Mouse (Mus musculus): ENCODE measurements at regions not wholly inside any gene's neighbourhood (a gene's known extent, or its start where the extent isn't known, plus 50 kb on each side); places are given as distances from the start of the nearest gene placed in this dataset.
"Not testable (repeated sequence)": the region's sequence is repeated elsewhere in the genome, so short reads cannot be mapped to it uniquely, and the experiment has no call there.

GRCm38 (mm10) chr3:18746206-18746605, 798.0 kb downstream of the Cypt12 start:
- no peak for DNase-seq

GRCm38 (mm10) chr3:18746898-18747297, 798.7 kb downstream of the Cypt12 start:
- no peak for DNase-seq

GRCm38 (mm10) chr3:18751660-18752259, 803.5 kb downstream of the Cypt12 start:
- DNase-seq = no peak

GRCm38 (mm10) chr3:18764301-18765078, 816.3 kb downstream of the Cypt12 start:
- DNase-seq = no peak

GRCm38 (mm10) chr3:18778481-18778880, 830.3 kb downstream of the Cypt12 start:
- DNase-seq = no peak

GRCm38 (mm10) chr3:18787531-18788176, 839.4 kb downstream of the Cypt12 start:
- DNase-seq = peak; percentile 10

- DNase-seq = no peak
Measured at GRCm38 (mm10) chr3:18802794-18803193, 825.7 kb downstream of the 1700064H15Rik start.

- DNase-seq = not testable (repeated sequence)
Measured at GRCm38 (mm10) chr3:18828788-18829320, 799.6 kb downstream of the 1700064H15Rik start.

- no peak for DNase-seq
Measured at GRCm38 (mm10) chr3:18868117-18868739, 760.2 kb downstream of the 1700064H15Rik start.

GRCm38 (mm10) chr3:18868758-18869157, 759.7 kb downstream of the 1700064H15Rik start:
- no peak for DNase-seq

- DNase-seq = no peak
Measured at GRCm38 (mm10) chr3:18877060-18877459, 751.4 kb downstream of the 1700064H15Rik start.

- no peak for DNase-seq
Measured at GRCm38 (mm10) chr3:18877572-18877971, 750.9 kb downstream of the 1700064H15Rik start.

- DNase-seq = no peak
Measured at GRCm38 (mm10) chr3:18881186-18881585, 747.3 kb downstream of the 1700064H15Rik start.

- DNase-seq = no peak
Measured at GRCm38 (mm10) chr3:18892813-18893212, 735.7 kb downstream of the 1700064H15Rik start.

- DNase-seq = no peak
Measured at GRCm38 (mm10) chr3:18905769-18906168, 722.7 kb downstream of the 1700064H15Rik start.

GRCm38 (mm10) chr3:18906210-18906609, 722.3 kb downstream of the 1700064H15Rik start:
- no peak for DNase-seq

GRCm38 (mm10) chr3:18908737-18909136, 719.7 kb downstream of the 1700064H15Rik start:
- DNase-seq = no peak

GRCm38 (mm10) chr3:18928401-18929104, 699.9 kb downstream of the 1700064H15Rik start:
- no peak for DNase-seq

GRCm38 (mm10) chr3:18929105-18929492, 699.4 kb downstream of the 1700064H15Rik start:
- no peak for DNase-seq

- DNase-seq = no peak
Measured at GRCm38 (mm10) chr3:18932983-18933726, 695.3 kb downstream of the 1700064H15Rik start.

- DNase-seq = no peak
Measured at GRCm38 (mm10) chr3:18934891-18935290, 693.6 kb downstream of the 1700064H15Rik start.
